Mouse (Mus musculus) G1E (cell line): Measurements from ENCODE around the gene Stoml3. TPM values are rescaled to one million over a fixed set of nuclear protein-coding genes. Genes with fewer than 3 reads are reported as not detected.

Experiments used
- ATAC-seq: 2 replicates; pipeline ENCODE4 v1.8.0; 2016; ENCODE audit warnings: mild to moderate bottlenecking; ENCODE audit not compliant: insufficient number of reproducible peaks, poor library complexity, low FRiP score, severe bottlenecking; ENCODE audit errors: extremely low read depth
- DNase-seq: peaks from one replicate; pipeline ENCODE4 v3.0.0; 2012; ENCODE audit warnings: low spot score
- H3K27me3 ChIP-seq: 2 replicates; pipeline ENCODE4 v1.6.1; 2012; ENCODE audit warnings: mild to moderate bottlenecking, low read length, inconsistent platforms; ENCODE audit not compliant: insufficient read depth
- H3K36me3 ChIP-seq: replicated peaks from 2 replicates; pipeline ENCODE3; 2012; ENCODE audit warnings: mild to moderate bottlenecking, inconsistent platforms
- H3K4me1 ChIP-seq: 2 replicates; pipeline ENCODE4 v1.6.1; 2012; ENCODE audit warnings: low read depth, low read length, inconsistent platforms, mixed read lengths; ENCODE audit not compliant: insufficient read depth
- H3K4me3 ChIP-seq: 2 replicates; pipeline ENCODE4 v1.5.1; 2012; ENCODE audit warnings: low read depth, mild to moderate bottlenecking, inconsistent platforms, low read length, moderate library complexity, mixed read lengths
- H3K9me3 ChIP-seq: replicated peaks from 2 replicates; pipeline ENCODE4 v1.6.1; 2012; ENCODE audit warnings: inconsistent platforms
- CTCF ChIP-seq: IDR thresholded peaks from 2 replicates; pipeline ENCODE4 v1.5.1; 2012; ENCODE audit warnings: low read depth, low read length, inconsistent platforms, mixed read lengths
- GATA1 ChIP-seq: IDR thresholded peaks from 2 replicates; pipeline ENCODE4 v1.6.1; 2012; ENCODE audit warnings: borderline replicate concordance, low read length, inconsistent platforms, mixed read lengths
- GATA2 ChIP-seq: IDR thresholded peaks from 2 replicates; pipeline ENCODE4 v1.6.1; 2012; ENCODE audit warnings: low read depth, low read length, inconsistent platforms, borderline replicate concordance
- POLR2AphosphoS5 ChIP-seq: IDR thresholded peaks from 2 replicates; pipeline ENCODE4 v1.6.1; 2012; ENCODE audit warnings: low read depth, low read length, inconsistent platforms; ENCODE audit not compliant: insufficient replicate concordance
- TAL1 ChIP-seq: conservative IDR thresholded peaks from 2 replicates; pipeline ENCODE4 v1.6.1; 2012; ENCODE audit warnings: low read depth, low read length, inconsistent platforms, mixed read lengths
- polyA plus RNA-seq: library from polyadenylated mRNA; stranded (reverse); fragments of >175 nt; gene quantifications from 2 replicates; pipeline ENCODE4 v1.2.3, GENCODE M21; 2012
- total RNA-seq, 2 experiments: library from RNA; stranded (forward) in 1 of 2; stranded (reverse) in 1 of 2; fragments of 200-1000 nt in 1 of 2; fragments of >200 nt in 1 of 2; fragmentation: Nextera tagmentation in 1 of 2; gene quantifications; 2 replicates each; pipeline ENCODE4 v1.2.3; 2014 to 2017

The Stoml3 gene
- total and polyA plus RNA-seq, 3 experiments = 0.44 TPM; not detected in 2

DNA sequence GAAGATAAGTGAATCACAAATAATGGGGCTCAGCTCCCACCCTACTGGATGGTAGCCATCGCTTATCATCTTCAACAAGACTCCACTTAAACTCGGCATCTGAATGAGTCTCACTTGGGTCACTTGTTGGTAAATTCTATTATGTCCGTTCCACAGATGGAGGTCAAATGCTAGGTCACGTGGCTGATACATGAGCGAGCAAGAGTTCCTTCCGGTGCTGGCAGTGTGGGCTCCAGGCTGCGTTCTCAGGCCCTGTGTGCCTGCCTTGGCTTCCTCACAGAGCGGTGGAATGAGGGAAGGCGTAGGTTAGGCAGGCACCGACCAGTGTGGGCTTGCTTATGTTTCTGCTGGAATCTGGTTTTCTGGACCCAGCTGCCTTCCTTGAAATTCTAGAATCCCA is 1.9 kb upstream of the Stoml3 start:
- no peak overlapping the region for H3K4me3 ChIP-seq
- DNase-seq = no peak
- 0 out of 2 replicates have a peak, but pooled peaks cover 2% of the 10 kb centered on the region for H3K4me1 ChIP-seq
- peaks cover 2% of the 10 kb centered on the region; the same call in 1 of the 2 replicates for H3K27me3 ChIP-seq
- H3K9me3 ChIP-seq = no peaks in the 10 kb centered on the region
- H3K36me3 ChIP-seq = peaks cover 14% of the 10 kb centered on the region
- TF ChIP-seq TAL1 (no peak), GATA1 (no peak), GATA2 (no peak)
- ATAC-seq = no peak

DNA sequence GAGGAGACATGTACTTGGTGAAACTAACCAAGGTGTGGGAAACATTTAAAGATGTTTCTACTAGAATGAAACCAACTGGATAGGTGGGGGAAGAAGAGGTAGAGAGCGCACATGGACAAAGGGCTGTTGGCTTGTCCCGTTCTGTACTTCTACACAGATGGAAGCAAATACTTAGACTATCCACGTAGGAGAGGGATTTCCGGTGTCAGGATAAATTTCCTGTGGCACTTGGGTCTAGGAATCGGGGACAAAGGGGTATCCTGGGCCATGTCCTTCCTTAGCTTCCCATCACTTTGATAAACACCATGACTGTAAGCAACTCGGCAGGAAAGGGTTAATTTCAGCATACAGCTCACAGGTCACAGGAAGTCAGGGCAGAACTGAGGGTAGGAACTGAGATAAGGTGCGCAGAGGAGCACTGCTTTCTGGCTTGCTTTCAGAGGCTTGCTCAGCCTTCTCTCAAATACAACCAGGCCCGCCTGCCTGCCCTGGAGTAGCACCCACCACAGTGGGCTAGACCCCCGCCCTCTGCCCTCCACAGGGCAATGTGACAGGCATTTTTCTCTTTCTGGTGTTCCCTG is 1.4 kb upstream of the Stoml3 start:
- ATAC-seq = no peak
- DNase-seq = no peak
- Histone ChIP-seq H3K27me3 (peaks cover 2% of the 10 kb centered on the region; the same call in 1 of the 2 replicates), H3K4me1 (0 out of 2 replicates have a peak, but pooled peaks cover 2% of the 10 kb centered on the region), H3K4me3 (no peak overlapping the region), H3K36me3 (peaks cover 9% of the 10 kb centered on the region), H3K9me3 (no peaks in the 10 kb centered on the region)
- TF ChIP-seq GATA1 (no peak), POLR2AphosphoS5 (no peak), TAL1 (no peak), GATA2 (no peak), CTCF (no peak)

DNA sequence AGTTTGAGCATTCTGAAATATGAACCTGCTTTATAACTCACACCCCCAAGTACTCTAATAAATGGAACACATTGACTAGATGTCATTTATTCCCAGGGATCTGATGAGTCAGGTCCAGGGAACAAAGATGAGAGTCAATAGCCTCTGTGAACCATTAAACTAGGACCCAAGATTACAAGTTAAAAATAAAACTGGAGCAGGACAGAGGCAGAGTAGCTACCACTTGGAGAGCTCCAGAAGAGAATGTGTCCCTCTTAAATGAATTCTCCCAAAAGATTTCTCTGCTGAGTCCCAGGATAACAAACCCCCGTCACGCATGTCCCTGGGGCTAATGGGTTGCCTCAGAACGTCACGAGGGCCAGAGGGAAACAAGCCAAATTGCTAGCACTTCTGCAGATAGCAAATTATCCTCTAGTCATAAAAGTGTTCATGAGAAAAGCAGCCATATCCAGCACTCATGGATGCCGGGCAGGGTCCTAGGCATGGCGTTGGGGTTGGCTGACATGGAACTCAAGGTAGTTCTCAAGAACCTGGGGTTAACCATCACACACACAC is 10.0 kb downstream of the Stoml3 start:
- ATAC-seq (no peak), DNase-seq (no peak)
- no peaks in the 10 kb centered on the region for H3K4me1 ChIP-seq
- H3K9me3 ChIP-seq = peaks cover 3% of the 10 kb centered on the region; the same call in 1 of the 2 replicates
- H3K27me3 ChIP-seq = no peaks in the 10 kb centered on the region
- no peaks in the 10 kb centered on the region for H3K36me3 ChIP-seq
- no peak overlapping the region for H3K4me3 ChIP-seq
- TF ChIP-seq POLR2AphosphoS5 (no peak), CTCF (no peak), GATA2 (no peak), GATA1 (no peak), TAL1 (no peak)

DNA sequence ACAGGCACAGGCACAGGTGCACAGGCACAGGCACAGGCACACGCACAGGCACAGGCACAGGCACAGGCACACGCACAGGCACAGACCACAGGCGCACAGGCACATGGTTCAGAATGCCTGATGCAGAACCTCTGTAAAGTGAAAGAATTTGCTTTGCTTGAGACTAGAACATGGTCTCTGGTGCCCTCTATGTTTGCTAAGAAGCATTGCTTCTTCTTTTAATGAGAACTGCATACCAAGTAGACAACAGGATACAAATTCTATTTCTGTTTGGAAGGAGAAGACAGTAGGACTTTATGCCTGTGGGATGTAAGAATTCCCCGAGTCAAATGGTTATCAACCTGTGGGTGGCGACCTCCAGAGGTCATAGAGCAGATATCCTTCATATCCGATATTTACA is 14.0 kb downstream of the Stoml3 start:
- H3K9me3 ChIP-seq = peaks cover 3% of the 10 kb centered on the region; the same call in 1 of the 2 replicates
- H3K4me3 ChIP-seq = no peak overlapping the region
- no peaks in the 10 kb centered on the region for H3K27me3 ChIP-seq
- ATAC-seq (no peak), DNase-seq (no peak)
- no peaks in the 10 kb centered on the region for H3K4me1 ChIP-seq
- TF ChIP-seq GATA2 (no peak), POLR2AphosphoS5 (no peak), CTCF (no peak), GATA1 (no peak), TAL1 (no peak)
- H3K36me3 ChIP-seq = no peaks in the 10 kb centered on the region

DNA sequence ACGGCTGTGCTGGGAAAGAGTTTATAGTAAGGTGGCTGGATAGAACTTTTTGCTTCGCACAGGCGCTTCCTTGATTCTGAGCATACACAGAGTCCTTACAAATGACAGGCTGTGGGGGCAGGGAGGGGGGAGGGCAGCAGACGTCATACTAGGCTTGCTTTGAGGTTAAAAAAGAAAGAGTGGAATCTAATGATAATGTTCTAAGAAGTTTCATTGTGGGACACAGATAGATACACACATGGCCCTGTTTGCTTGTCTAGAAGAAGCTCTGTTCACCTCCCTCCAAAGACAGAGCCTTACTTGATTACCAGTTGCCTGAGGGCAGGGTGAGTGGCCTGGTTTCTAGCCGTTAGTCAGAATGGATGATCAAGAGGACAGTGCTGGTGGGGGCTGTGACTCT is 24.6 kb downstream of the Stoml3 start:
- TF ChIP-seq POLR2AphosphoS5 (no peak), TAL1 (no peak), GATA1 (no peak), GATA2 (no peak), CTCF (no peak)
- H3K36me3 ChIP-seq = no peaks in the 10 kb centered on the region
- no peaks in the 10 kb centered on the region for H3K4me1 ChIP-seq
- no peak for DNase-seq
- no peaks in the 10 kb centered on the region for H3K27me3 ChIP-seq
- H3K9me3 ChIP-seq = peaks cover 15% of the 10 kb centered on the region
- H3K4me3 ChIP-seq = no peak overlapping the region
- no peak for ATAC-seq

DNA sequence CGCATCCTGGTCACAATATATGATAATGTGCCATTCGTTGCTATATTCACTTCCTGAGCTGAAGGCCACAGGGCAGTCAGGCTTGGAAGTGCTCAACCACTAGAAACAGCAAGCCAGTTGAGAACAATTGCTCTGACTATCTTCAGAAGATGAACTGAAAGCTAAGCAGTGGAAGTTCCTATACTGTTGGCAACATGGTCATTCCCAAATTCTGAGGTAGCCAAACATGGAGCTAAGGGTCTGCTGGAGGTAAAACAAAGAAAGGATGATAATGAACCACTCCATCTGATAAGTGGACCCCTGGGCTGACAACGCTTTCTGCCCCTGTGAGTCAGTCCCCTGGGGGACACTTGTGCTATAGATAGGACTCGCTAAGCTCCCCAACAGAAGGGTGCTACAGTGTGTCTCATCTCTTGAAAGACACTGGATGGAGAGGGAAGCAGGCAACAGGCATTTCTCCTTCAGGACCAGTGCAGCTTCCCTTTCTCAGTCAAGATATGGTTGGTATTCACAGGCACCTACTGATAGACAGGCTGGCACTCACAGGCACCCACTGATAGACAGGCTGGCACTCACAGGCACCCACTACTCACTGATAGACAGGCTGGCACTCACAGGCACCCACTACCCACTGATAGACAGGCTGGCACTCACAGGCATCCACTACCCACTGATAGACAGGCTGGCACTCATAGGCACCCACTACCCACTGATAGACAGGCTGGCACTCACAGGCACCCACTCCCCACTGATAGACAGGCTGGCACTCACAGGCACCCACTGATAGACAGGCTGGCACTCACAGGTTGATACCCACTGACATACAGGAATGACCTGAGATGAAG is 26.0 kb downstream of the Stoml3 start:
- Histone ChIP-seq H3K36me3 (no peaks in the 10 kb centered on the region), H3K9me3 (peaks cover 15% of the 10 kb centered on the region), H3K4me1 (no peaks in the 10 kb centered on the region), H3K4me3 (no peak overlapping the region), H3K27me3 (no peaks in the 10 kb centered on the region)
- DNase-seq = no peak
- TF ChIP-seq GATA2 = no peak
- no peak for TF ChIP-seq CTCF
- TF ChIP-seq GATA1 = no peak
- no peak for TF ChIP-seq TAL1
- no peak for TF ChIP-seq POLR2AphosphoS5
- ATAC-seq = no peak
